ENCODE assay signal across 20 mouse cellular contexts in genomic region chr10:6686081-6686474, GRCm38 (mm10).
"Had no signal": no experiment of that assay in that cellular context is flagged by ENCODE, and none has a peak within 500 bp of the region (broad histone marks: within the 10 kb centered on the region; RNA-seq: fewer than 3 reads in every experiment).

No protein-coding gene starts in this region.

- H3K4me2 ChIP-seq: liver, embryonic 13.5 days; liver, embryonic 15.5 days; lung, embryonic 15.5 days; midbrain, embryonic 12.5 days; neural tube, embryonic 13.5 days; neural tube, embryonic 15.5 days; stomach, embryonic 15.5 days had no signal

- H3K27me3 ChIP-seq: liver, embryonic 13.5 days; liver, embryonic 15.5 days; lung, embryonic 15.5 days; midbrain, embryonic 12.5 days; neural tube, embryonic 13.5 days; neural tube, embryonic 15.5 days; stomach, embryonic 15.5 days had no signal

- ATAC-seq: liver, postnatal 0 days; lung, postnatal 0 days had no signal

- H3K27ac ChIP-seq: liver, embryonic 13.5 days; liver, embryonic 15.5 days; lung, embryonic 15.5 days; macrophage; midbrain, embryonic 10.5 days; midbrain, embryonic 12.5 days; stomach, embryonic 15.5 days; stomach, postnatal 0 days had no signal

- H3K9ac ChIP-seq: liver, embryonic 13.5 days; liver, embryonic 15.5 days; liver, postnatal 0 days; lung, embryonic 15.5 days; midbrain, embryonic 12.5 days; neural tube, embryonic 13.5 days; neural tube, embryonic 15.5 days; stomach, embryonic 15.5 days had no signal

- DNase-seq: liver, embryonic 13.5 days; liver, postnatal 0 days; lung, adult 2 months; lung, postnatal 14 days; lung, postnatal 36 days; retina, postnatal 1 day; thymus, adult 2 months; thymus, postnatal 25 days; thymus, postnatal 4 days had no signal

- H3K36me3 ChIP-seq: liver, embryonic 13.5 days; liver, embryonic 15.5 days; lung, embryonic 15.5 days; midbrain, embryonic 10.5 days; midbrain, embryonic 12.5 days; neural tube, embryonic 13.5 days; neural tube, embryonic 15.5 days; stomach, embryonic 15.5 days had no signal

- H3K4me1 ChIP-seq: liver, embryonic 13.5 days; liver, embryonic 15.5 days; lung, embryonic 15.5 days; midbrain, embryonic 10.5 days; midbrain, embryonic 12.5 days; neural tube, embryonic 13.5 days; stomach, embryonic 15.5 days had no signal

- H3K4me3 ChIP-seq: liver, embryonic 13.5 days; liver, embryonic 15.5 days; lung, embryonic 15.5 days; midbrain, embryonic 10.5 days; midbrain, embryonic 12.5 days; myocyte; neural tube, embryonic 13.5 days; neural tube, embryonic 15.5 days; stomach, embryonic 15.5 days had no signal

- H3K9me3 ChIP-seq: liver, embryonic 13.5 days; liver, embryonic 15.5 days; lung, embryonic 15.5 days; midbrain, embryonic 10.5 days; midbrain, embryonic 12.5 days; neural tube, embryonic 13.5 days; neural tube, embryonic 15.5 days; stomach, embryonic 15.5 days had no signal
